Mouse (Mus musculus): Measurements from ENCODE around the gene Tmem121. TPM values are rescaled to one million over a fixed set of nuclear protein-coding genes. Genes with fewer than 3 reads are reported as not detected.
A peak's percentile ranks its signal among the peaks of the same experiment; 100 is the strongest.

Tmem121 gene
- polyA plus RNA-seq, 1 experiment from 2014 or later: not detected

DNA sequence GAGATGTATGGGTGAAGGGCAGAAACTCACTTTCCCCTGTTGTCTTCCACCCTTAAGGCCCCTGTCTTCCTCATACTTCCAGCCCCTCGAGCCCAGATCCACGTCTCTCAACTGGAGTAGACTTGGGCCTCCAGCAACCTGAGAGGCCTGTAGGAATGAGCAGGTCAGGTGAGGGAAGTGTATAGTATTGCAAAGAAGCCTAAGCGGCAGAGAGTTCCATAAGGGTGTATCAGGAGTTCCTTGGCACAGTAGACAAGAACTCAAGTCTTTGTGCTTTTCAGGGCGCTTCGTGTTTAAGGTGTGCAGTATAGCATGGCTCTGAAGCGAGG lies 31.0 kb upstream of the Tmem121 start:
- Histone ChIP-seq H3K36me3 (ENCODE audit: inconsistent target) (no peaks in the 10 kb centered on the region), H3K79me2 (ENCODE audit: inconsistent target) (peaks cover 15% of the 10 kb centered on the region), H3K27ac (peak overlapping the region; percentile 80), H3K4me3 (ENCODE audit: inconsistent target) (peak overlapping the region; percentile 51)
- 81% methylated on average over 6 of the region's 6 CpGs for WGBS (ENCODE audit: missing documents)

DNA sequence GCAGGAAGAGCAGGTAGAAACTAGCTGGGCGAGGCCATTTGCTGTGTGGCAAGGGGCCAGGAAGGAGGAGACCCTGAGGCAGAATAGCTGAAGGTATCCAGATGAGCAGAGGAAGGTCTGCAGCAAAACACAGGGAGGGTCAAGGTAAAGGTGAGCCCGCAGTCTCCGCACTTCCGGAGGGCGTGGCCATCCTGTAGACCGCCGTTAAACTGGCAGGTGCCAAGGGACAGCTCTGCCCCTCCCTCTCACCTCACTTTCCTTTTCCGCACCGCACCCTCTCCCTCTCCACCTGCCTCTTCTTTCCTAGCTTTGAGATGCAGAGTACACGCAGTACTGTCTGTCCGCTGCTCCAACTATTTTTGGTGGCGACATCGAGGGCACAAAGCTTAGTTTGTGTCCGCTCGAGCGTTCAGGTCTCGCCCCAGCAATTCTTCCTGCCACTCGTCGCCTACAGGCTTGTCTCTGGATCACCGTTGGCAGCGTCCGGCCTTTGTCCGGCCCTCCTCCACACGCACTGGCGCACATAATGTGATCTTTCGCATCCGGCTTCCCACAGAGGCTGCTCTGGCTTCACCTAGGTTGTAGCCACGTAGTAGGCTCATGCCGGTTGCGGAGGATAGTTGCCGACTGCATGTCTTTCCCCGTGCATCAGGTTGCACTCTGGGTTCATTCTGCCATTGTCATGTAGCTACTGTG lies 30.5 kb upstream of the Tmem121 start:
- peaks cover 15% of the 10 kb centered on the region for H3K79me2 ChIP-seq (ENCODE audit: inconsistent target)
- WGBS (ENCODE audit: missing documents): 6% methylated on average over 32 of the region's 32 CpGs
- H3K4me3 ChIP-seq (ENCODE audit: inconsistent target): peak overlapping the region; percentile 51

DNA sequence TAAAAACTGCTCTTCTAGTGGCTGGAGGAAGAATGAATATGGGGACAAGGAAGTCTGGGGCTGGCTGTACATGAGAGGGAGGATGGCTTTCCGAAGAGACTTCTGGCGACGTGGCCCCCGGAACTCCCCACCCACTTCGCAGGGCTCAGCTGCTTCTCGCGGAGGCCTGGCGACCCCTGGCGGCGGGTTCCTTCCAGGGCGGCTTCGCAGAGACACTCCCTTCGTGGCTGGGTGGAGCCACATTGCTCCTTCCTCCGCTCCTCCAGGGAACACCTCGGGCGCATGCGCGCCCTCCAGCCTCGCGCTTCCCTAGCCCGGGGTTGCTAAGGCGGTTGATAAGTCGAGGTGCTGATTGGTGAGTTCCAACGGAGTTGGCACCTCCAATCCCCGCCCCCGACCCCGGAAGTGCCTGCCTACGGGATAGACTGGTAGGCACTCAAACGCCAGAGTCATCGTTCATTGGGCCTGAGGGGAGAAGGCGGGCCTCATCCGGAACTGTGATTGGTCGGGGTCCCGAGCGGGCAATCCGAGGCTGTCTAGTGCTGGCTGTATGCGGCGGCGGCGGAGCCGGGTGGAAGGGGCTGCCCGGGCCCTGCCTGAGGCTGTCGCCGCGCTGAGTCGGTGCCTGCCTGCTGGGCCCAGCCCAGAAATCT lies 29.7 kb upstream of the Tmem121 start, which contains the start of gene Tedc1:
Gene Tedc1, plus strand, starts transcription at position 535 of the 653 bp plus-strand sequence.
- Histone ChIP-seq H3K4me3 (ENCODE audit: inconsistent target) (peak within 1 kb of the TSS; percentile 76), H3K79me2 (ENCODE audit: inconsistent target) (peaks cover 15% of the 10 kb centered on the region), H3K36me3 (ENCODE audit: inconsistent target) (no peaks in the 10 kb centered on the region), H3K27ac (peak within 1 kb of the TSS; percentile 80)
- under 1% methylated on average over 35 of the region's 46 CpGs for WGBS (ENCODE audit: missing documents)

More for the DNA sequence above, 30.5 kb upstream of the Tmem121 start:
- H3K36me3 ChIP-seq (ENCODE audit: inconsistent target): no peaks in the 10 kb centered on the region
- peak overlapping the region; percentile 80 for H3K27ac ChIP-seq

DNA sequence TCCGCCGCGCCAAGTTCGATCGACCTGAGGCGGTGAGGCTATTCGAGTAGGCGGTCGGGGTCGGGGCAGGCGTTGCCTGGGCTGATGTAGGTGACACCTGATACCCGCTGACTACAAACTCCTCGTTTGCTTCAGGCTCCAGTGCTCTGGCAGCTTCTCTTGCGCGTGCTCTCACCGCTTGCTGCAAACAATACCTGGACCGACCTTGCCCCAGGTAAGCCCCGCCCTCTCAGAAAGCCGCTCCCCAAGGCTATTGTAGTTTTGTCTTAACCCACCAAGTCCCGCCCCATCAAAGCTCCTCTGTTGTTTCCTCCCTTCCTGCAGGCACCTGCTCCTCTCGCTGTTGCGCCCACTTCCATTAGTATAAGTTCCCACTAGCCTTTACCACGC lies 29.2 kb upstream of the Tmem121 start:
- peak overlapping the region; percentile 76 for H3K4me3 ChIP-seq (ENCODE audit: inconsistent target)
- WGBS (ENCODE audit: missing documents): 2% methylated on average over 23 of the region's 23 CpGs
- no peaks in the 10 kb centered on the region for H3K36me3 ChIP-seq (ENCODE audit: inconsistent target)
- H3K79me2 ChIP-seq (ENCODE audit: inconsistent target): peaks cover 15% of the 10 kb centered on the region
- H3K27ac ChIP-seq: peak overlapping the region; percentile 35; the same call in 1 of the 2 replicates

DNA sequence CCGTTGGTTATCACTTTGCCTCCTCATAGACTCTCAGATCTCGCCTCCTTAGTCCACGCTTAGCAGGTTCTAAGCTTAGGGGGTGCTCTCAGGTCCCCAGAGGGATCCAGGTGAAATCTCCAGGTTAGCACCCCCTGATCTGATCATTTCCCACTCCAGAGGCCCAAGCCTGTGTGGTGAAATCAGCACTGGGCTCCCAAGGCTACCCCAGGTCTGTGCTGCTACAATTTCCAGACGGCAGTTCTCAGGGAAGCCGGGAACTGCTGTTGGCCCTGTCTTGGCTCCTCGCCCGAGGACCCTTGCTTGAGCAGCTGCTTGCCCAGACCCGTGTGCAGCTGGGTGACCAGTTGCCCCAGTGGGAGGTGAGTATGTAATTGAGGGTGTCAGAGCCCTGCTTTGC lies 28.7 kb upstream of the Tmem121 start:
- Histone ChIP-seq H3K27ac (no peak overlapping the region), H3K36me3 (ENCODE audit: inconsistent target) (no peaks in the 10 kb centered on the region), H3K4me3 (ENCODE audit: inconsistent target) (peak overlapping the region; percentile 76), H3K79me2 (ENCODE audit: inconsistent target) (peaks cover 14% of the 10 kb centered on the region)
- WGBS (ENCODE audit: missing documents): 66% methylated on average over 8 of the region's 8 CpGs

DNA sequence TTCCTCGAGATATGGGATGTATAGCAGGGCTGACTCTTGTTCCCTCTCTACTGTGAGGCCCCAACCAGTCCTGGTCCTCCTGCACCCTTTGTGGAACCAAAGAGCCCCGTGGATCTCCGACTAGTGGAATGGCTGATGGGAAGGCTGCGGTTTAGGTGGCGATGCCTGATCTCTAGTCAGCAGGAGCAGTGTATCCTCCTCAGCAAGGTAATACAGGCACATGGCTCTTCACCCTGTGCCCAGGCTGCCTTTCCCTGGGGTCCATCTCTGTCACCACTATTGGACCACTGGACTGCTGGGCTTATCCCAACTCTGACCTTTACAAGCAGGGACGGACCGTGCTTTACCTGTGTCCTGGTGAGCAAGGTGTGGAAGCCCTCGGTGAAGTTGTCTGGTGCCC lies 28.2 kb upstream of the Tmem121 start:
- peaks cover 9% of the 10 kb centered on the region for H3K79me2 ChIP-seq (ENCODE audit: inconsistent target)
- WGBS (ENCODE audit: missing documents): 96% methylated on average over 8 of the region's 8 CpGs
- no peak overlapping the region for H3K4me3 ChIP-seq (ENCODE audit: inconsistent target)
- H3K27ac ChIP-seq: no peak overlapping the region
- no peaks in the 10 kb centered on the region for H3K36me3 ChIP-seq (ENCODE audit: inconsistent target)

DNA sequence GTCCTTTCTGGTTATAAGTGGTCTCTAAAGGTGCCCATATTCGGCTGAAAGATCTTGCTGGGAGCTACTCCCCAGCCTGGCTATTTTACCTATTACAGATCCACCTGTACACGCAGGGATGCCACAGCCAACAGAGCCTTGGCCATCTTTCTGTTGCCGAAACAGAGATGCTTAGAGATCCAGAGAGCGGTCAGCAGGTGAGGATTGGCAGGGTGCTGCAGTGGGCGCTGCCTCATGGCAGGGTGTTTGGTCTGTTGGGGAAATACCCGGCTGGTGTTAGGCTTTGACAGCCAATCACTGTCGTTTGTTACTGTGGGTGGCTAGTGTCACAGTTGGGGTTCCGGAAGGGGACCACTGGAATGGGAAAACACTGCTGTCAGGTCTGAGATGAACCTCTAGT lies 27.8 kb upstream of the Tmem121 start:
- H3K79me2 ChIP-seq (ENCODE audit: inconsistent target): peaks cover 4% of the 10 kb centered on the region
- no peak overlapping the region for H3K4me3 ChIP-seq (ENCODE audit: inconsistent target)
- 92% methylated on average over 8 of the region's 8 CpGs for WGBS (ENCODE audit: missing documents)
- H3K27ac ChIP-seq: no peak overlapping the region
- H3K36me3 ChIP-seq (ENCODE audit: inconsistent target): no peaks in the 10 kb centered on the region

- Histone ChIP-seq H3K4me3 (ENCODE audit: inconsistent target) (no peak overlapping the region), H3K36me3 (ENCODE audit: inconsistent target) (no peaks in the 10 kb centered on the region), H3K79me2 (ENCODE audit: inconsistent target) (no peaks in the 10 kb centered on the region), H3K27ac (no peak overlapping the region)
- WGBS (ENCODE audit: missing documents): 67% methylated on average over 11 of the region's 11 CpGs
Observed at GRCm38 (mm10) chr12:113163561-113164006, 22.1 kb upstream of the Tmem121 start.

DNA sequence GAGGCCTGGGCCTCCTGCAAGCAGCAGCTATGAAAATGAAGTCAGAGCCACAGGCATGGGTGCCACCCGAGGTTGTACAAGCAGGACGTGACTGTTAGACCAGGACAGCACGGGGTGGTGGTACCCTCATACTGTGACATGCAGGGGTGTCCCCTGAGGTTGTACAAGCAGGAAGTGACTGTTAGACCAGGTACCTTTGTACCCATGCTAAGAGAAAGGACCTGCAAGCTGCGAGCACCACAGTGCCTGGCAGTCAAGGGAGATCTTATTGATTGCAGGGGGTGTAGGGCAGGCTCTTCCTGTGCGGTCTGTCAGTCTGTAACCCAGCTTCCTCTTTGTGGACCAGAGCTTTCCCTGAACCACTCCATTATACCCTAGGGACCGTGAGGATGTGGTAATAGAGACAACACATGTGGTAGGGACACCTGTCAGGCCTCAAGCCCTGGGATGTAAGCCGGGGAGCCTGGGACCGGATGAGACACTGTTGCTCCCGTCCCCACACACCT lies 17.6 kb upstream of the Tmem121 start:
- Histone ChIP-seq H3K4me3 (ENCODE audit: inconsistent target) (no peak overlapping the region), H3K27ac (no peak overlapping the region), H3K79me2 (ENCODE audit: inconsistent target) (no peaks in the 10 kb centered on the region), H3K36me3 (ENCODE audit: inconsistent target) (no peaks in the 10 kb centered on the region)
- WGBS (ENCODE audit: missing documents): 5% methylated on average over 9 of the region's 9 CpGs

DNA sequence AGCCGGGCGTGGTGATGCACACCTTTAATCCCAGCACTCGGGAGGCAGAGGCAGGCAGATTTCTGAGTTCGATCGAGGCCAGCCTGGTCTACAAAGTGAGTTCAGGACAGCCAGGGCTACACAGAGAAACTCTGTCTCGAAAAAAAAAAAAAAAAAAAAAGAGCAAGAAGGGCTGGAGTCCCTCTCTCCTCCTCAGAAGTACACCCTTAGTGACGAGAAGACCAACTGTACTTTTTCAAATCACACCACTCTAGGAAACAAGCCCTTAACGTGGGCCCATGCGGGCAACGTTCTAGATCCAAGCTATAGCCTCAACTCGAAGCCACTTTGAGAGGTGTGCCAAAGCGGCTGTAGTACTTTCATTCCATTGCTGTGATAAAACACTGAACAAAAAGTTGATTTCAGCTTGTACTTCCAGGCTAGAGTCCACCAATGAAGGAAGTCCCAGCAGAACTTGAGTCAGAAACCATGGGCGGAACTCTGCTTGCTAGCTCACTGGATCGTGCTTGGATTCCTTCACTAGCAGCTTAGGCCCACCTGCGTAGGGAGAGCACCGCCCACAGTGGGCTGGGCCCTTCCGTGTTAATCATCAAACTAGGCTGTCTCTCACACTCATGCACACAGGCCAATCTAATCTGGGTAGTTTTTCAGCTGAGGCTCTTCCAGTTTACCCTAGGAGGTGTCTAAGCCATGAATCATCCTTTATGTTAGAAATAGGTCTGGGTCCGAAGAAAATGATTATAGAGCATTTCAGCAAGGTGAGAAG lies 8.6 kb upstream of the Tmem121 start:
- WGBS (ENCODE audit: missing documents): 95% methylated on average over 17 of the region's 18 CpGs
- no peak overlapping the region for H3K27ac ChIP-seq
- H3K79me2 ChIP-seq (ENCODE audit: inconsistent target): no peaks in the 10 kb centered on the region
- H3K36me3 ChIP-seq (ENCODE audit: inconsistent target): no peaks in the 10 kb centered on the region
- H3K4me3 ChIP-seq (ENCODE audit: inconsistent target): no peak overlapping the region

DNA sequence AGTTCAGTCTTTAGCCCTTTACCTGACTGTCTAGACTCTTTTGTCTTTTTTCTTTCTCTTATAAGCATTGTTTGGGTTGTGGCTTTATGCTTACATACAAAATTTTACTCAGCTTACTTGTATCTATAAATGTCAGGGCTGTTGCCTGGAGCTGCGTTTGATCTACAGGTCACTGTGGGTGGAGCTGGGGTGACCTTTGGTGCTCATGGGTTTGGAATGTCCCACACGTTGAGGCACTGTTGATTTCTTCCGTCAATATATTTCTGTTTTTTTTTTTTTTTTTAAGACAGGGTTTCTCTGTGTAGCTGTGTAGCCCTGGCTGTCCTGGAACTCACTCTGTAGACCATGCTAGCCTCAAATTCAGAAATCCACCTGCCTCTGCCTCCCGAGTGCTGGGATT lies 4.7 kb upstream of the Tmem121 start:
- Histone ChIP-seq H3K4me3 (ENCODE audit: inconsistent target) (no peak overlapping the region), H3K79me2 (ENCODE audit: inconsistent target) (no peaks in the 10 kb centered on the region), H3K36me3 (ENCODE audit: inconsistent target) (no peaks in the 10 kb centered on the region), H3K27ac (no peak overlapping the region)
- 96% methylated on average over 3 of the region's 4 CpGs for WGBS (ENCODE audit: missing documents)

GRCm38 (mm10) chr12:113184945-113185344 lies 785 bp upstream of the Tmem121 start:
- Histone ChIP-seq H3K36me3 (ENCODE audit: inconsistent target) (no peaks in the 10 kb centered on the region), H3K4me3 (ENCODE audit: inconsistent target) (no peak overlapping the region), H3K27ac (no peak overlapping the region), H3K79me2 (ENCODE audit: inconsistent target) (no peaks in the 10 kb centered on the region)
- 68% methylated on average over 5 of the region's 5 CpGs for WGBS (ENCODE audit: missing documents)

GRCm38 (mm10) chr12:113186326-113187010 lies 738 bp downstream of the Tmem121 start:
- Histone ChIP-seq H3K4me3 (ENCODE audit: inconsistent target) (no peak overlapping the region), H3K36me3 (ENCODE audit: inconsistent target) (no peaks in the 10 kb centered on the region)
- 81% methylated on average over 12 of the region's 12 CpGs for WGBS (ENCODE audit: missing documents)

GRCm38 (mm10) chr12:113187011-113187375 lies 1.3 kb downstream of the Tmem121 start:
- Histone ChIP-seq H3K27ac (no peak overlapping the region), H3K4me3 (ENCODE audit: inconsistent target) (no peak overlapping the region), H3K36me3 (ENCODE audit: inconsistent target) (no peaks in the 10 kb centered on the region), H3K79me2 (ENCODE audit: inconsistent target) (no peaks in the 10 kb centered on the region)
- 52% methylated on average over 4 of the region's 4 CpGs for WGBS (ENCODE audit: missing documents)

More at GRCm38 (mm10) chr12:113186326-113187010, 738 bp downstream of the Tmem121 start:
- no peak overlapping the region for H3K27ac ChIP-seq
- no peaks in the 10 kb centered on the region for H3K79me2 ChIP-seq (ENCODE audit: inconsistent target)

Measured in macrophage (primary cell).